Mouse (Mus musculus) hindbrain, embryonic 11.5 days (tissue): Measurements from ENCODE around the gene Mfsd6. TPM values are rescaled to one million over a fixed set of nuclear protein-coding genes. Genes with fewer than 3 reads are reported as not detected.

Experiments
- polyA plus RNA-seq: library from polyadenylated mRNA; unstranded; fragments of >200 nt; fragmentation: Nextera tagmentation; extraction: Ambion mirVana; gene quantifications from 2 replicates; pipeline ENCODE4 v1.2.1, GENCODE M21; 2014

The Mfsd6 gene
- polyA plus RNA-seq, 1 experiment from 2014 or later: 6.6 TPM

Other genes starting within 250 kb of the Mfsd6 start
- gene Nab1, start 226.8 kb downstream of the Mfsd6 start, polyA plus RNA-seq: 9.2 and 10.0 TPM in 2 replicates
- gene Nemp2, start 96.8 kb downstream of the Mfsd6 start, polyA plus RNA-seq: 11.7 and 12.2 TPM in 2 replicates
- gene Inpp1, start 90.2 kb upstream of the Mfsd6 start, polyA plus RNA-seq: 12.4 and 12.9 TPM in 2 replicates
- 31.0 and 32.7 TPM in 2 replicates for gene Hibch, start 117.5 kb upstream of the Mfsd6 start, polyA plus RNA-seq